Mouse (Mus musculus) ovary, adult 18-20 months (tissue): ENCODE results near the gene Zbtb3.

Source experiments
- DNase-seq: peaks from one replicate; pipeline ENCODE4 v3.0.0; 2022; ENCODE audit warnings: low spot score, mixed read lengths

Gene Zbtb3

DNA sequence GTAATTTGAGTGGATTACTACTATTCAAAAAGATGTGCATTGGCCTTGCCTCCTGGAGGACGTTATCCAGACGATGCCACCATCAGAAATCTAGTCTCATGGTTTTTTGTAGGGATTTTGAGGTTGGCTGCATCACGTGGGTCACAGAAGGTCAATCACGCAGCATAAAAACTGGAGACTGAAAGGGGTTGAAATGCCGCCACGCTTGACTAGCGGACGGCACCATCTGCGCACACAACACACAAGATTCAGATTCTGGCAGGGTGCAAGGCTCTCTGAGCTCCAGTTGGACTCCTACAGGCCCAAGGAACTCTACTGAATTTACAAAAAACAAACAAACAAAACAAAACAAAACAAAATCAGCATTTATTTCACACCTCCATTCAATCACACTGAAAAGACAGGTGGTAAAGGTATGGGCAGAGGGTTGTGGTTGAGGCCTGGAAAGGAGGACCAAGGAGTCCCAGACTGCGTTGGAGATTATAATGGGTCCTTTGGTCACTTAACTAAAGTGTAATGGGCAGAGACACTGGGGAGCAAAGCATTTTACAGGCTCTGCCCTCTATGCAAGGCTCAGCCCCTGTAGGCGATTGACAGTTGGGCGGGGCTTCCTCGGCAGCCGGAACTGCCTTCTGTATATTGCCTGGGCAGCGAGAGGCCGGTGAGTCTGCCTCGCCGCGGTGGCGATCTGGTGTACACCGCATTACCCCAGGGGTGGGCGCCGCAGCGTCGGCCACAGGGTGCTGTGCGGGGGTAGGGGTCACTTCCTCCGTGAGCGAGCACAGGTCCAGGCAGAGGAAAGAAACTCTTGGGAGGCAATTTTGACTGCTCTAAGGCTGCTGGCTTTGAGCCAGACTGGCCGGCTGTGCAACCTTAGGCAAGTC is 37.8 kb downstream of the Zbtb3 start:
- DNase-seq: peak; percentile 61

DNA sequence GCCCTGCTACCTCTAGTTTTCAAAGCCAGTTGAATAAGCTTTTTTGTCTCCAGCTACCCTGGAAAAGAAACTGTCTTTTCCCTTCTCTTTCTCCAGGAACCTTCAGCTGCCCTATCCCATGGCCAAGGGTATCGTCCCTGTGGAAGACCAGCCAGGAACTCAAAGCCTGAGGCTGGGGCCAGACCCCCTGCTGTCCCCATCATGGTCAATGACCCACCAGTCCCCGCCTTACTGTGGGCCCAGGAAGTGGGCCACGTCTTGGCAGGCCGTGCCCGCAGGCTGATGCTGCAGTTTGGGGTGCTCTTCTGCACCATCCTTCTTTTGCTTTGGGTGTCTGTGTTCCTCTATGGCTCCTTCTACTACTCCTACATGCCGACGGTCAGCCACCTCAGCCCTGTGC is 38.7 kb downstream of the Zbtb3 start:
- no peak for DNase-seq

DNA sequence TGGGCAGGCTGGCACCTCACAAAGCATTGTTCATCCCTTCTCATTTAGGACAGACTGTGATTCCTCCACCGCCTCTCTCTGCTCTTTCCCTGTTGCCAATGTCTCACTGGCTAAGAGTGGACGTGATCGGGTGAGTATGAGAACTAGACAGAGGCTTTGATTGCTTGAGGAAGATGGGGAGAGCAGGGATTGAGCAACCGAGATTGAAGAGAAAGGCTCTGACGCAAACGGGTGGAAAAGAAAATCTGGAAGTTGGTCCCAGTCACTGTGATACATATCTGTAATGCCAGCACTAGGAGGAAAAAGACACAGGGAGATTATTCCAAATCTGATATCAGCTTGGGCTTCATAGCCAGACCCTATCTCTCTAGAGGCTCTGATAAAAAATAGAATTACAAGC is 40.6 kb downstream of the Zbtb3 start:
- no peak for DNase-seq

DNA sequence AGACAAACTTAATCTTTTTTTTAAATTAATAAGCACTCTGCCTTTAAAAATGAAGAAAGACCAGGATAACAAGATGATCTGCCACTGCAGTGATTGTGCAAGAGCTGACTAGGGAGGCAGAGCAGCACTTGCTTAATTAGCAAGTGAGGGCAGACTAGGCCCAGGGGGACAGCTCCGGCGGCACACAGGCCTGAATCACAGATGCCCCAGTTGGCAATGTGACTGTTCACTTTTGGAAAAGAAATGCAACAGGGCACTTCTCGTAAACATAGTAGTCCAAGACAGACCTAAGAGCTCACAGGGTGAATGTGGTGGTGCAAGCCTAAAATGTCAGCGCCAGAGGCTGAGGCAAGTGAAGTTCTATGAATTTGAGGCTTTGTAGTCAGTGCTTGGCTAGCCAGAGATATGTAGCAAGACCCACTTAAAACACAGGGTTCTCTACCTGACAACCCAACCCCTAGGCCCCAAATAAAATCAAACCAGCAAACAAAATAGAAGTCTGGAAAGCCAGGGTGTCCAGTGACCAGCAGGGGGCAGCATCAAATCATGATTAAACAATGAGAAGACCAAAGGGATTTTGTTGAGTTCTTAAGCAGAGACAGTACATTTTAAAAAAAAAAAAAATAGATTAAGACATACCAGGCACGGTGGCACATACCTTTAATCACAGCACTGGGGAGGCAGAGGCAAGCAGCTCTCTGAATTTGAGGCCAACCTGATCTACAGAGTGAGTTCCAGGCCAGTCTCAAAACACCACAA is 42.2 kb downstream of the Zbtb3 start:
- no peak for DNase-seq

DNA sequence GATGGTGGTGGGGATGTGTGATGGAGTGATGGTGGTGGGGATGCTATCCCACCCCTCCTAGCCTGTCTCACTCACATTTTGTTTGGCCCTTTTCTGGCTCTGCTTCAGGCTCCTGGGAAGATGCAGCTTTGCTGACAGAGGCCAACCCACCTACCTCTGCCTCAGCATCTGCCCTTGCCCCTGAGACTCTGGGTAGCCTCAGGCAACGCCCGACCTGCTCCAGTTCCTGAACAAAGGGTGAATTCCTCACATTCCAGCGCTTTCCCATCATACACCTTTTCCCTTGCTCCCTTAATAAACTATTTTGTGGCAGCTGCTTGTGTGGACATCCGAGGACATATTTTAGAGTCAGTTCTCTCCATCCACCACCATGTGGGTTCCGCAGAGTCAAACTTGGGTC is 46.0 kb downstream of the Zbtb3 start:
- DNase-seq: no peak

DNA sequence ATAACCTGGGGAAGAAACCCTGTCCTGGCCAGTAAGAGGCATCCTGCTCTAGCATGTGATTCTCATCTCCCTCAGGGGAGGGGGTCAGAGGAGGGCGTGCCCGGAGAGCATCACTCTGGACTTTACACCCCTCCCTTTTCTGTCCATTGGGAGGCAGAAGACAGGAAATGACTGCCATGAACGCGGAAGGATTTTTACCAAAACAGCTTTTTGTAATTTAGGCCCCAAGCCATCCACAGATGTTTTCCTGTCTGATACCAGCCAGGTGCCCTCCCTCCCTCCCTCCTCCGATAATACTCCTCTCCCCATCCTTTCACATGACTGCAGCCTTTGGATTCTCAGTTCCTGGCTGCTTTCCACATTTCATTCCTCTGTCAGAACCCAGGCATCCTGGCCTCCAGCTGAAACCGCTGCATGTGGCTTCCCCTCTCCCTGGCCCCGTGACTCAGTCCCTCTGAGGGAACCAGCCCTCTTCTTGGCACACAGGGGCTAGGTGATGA is 48.1 kb downstream of the Zbtb3 start, which contains the start of gene Lrrn4cl:
Gene Lrrn4cl, plus strand, starts transcription at position 367 of the 500 bp plus-strand sequence.
- no peak for DNase-seq

DNA sequence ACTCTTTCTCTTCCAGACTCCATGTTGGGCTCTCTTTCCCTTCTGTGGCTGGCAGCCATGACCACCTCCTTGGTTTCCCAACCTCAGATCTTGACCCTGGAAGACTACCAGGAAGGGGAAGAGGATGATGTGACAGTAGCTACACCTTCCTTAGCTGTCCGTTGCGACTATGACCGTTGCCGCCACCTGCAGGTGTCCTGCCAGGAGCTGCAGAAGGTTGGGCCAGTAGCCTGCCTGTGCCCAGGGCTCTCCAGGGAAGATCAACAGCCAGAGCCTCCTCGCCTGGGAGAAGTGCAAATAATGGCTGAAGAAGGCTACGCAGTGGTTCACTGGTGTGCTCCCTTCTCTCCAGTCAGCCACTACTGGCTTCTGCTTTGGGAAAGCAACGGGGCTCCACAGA is 49.3 kb downstream of the Zbtb3 start:
- DNase-seq: no peak

DNA sequence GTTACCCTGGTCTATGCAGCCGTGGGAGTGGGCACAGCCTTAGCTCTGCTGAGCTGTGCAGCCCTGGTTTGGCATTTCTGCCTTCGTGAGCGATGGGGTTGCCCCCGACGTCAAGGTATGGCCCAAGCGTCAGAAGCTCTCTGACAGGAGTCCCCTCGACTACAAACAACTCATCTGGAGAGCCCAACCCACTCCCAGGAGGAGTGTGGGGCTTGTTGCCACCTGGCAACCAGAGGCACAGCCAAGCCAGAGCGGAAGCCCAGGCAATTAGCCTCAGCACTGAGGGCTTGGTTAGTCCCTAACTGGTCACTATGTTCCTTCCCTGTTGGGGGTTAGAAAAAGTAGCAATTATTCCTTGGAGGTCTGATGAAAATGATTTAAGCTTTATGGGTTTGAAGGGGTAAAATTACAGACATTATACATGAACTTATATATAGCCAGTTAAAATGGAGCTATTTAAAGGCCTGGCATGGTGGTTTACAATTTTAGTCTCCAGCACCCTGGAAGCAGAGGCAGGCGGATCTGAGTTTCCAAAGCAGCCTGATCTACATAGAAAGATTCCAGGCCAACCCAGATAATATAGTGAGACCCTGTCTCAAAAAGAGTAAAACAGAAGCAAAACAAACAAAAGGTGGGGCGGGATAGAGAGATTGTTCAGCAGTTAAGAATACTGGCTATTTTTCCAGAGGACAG is 50.0 kb downstream of the Zbtb3 start:
- DNase-seq: no peak

DNA sequence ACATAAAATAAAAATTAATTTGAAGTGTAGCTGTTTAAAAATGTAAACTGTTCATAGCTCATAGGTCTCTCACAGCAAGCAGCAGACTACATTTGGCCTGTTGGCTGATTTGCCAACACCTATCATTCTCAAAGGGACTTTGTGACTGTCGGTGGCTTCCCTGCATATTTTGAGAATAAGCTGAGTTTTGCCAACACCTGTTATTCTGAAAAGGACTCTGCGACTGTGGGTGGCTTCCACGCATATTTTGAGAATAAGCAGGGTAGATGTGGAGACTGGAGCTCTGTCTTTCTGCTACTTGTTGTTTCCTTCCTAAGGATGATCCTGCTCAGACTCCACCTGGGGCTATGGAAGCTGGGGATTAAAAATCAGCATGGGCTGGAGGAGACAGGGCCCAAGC is 50.8 kb downstream of the Zbtb3 start:
- DNase-seq: no peak
